Mouse (Mus musculus): ENCODE measurements around the gene Shank2.

DNA sequence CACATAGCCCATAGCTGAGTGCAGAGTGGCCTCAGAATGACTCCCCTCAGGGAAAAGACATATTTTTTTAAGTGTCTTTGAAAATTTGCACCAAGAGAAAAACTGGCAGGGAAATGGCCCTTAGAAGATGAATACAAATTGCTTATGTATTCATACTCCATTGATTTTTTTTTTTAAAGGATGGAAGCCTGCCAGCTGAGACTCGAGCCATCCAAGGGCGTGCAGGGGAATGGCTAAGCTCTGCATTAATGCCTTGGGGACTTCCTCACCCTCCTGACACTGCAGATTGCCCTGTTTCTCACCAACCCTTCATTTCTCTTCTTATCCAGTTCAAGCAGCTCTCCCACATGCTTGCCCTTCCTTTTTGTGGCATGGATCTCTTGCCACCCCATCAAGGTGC, 85.5 kb downstream of the Shank2 start:
- TF ChIP-seq POLR2A (IDR thresholded peaks at IDR 0.05; ENCODE audit: low read depth, low read length) (no peak), MAX (IDR thresholded peaks at IDR 0.05; ENCODE audit: low read length) (no peak), CTCF (conservative IDR thresholded peaks at IDR 0.05 in 1 of 2, IDR thresholded peaks at IDR 0.05 in 1 of 2; ENCODE audit: low read depth in 2 of 2, low read length in 2 of 2) (no peak), EP300 (IDR thresholded peaks at IDR 0.05; ENCODE audit: low read length) (no peak)
